8 mouse cellular contexts compared by ENCODE assay signal in the genomic region with DNA sequence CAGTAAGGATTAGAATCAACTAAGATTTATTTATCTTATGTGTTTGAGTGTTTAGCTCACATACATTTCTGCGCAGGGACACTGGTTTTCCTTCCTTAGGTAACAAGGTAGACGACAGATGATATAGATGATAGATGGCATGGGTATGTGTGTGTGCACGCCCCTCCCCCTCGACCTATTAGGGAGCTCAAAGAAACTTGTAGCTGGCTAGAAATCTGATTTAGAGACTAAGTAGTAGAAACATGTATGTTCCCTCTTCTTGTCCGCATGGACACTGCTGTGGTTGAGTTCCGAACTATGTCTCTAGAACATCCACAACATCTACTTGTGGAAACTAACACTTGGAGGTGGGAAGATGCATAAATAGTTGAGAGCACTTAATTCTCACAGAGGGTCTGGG. TPM values are rescaled to one million over a fixed set of nuclear protein-coding genes. Genes with fewer than 3 reads are reported as not detected.
DNase-seq lines count a peak whose midpoint lies in the region; ATAC-seq and TF ChIP-seq lines count a peak whose summit lies in the region.

No protein-coding gene starts in this region.

- TF ChIP-seq RAD21 in CH12.LX (IDR thresholded peaks at IDR 0.05; ENCODE audit: low read depth, low read length): no peak

- TF ChIP-seq EP300 in CH12.LX (IDR thresholded peaks at IDR 0.05; ENCODE audit: low read length): no peak
- no peak for TF ChIP-seq EP300 in liver, postnatal 0 days (IDR thresholded peaks at IDR 0.05; ENCODE audit: low read depth)

- H3K4me3 ChIP-seq in heart, embryonic 11.5 days (ENCODE audit: low read depth, low read length): peak overlapping the region; percentile 51
- peak overlapping the region; percentile 60 to 77 (median 66) for H3K4me3 ChIP-seq in CH12.LX (replicated peaks in 1 of 3; ENCODE audit: low read depth in 2 of 3, low read length in 2 of 3, poor library complexity in 1 of 3)
- H3K4me3 ChIP-seq in forebrain, embryonic 14.5 days (ENCODE audit: low read depth, low read length): peak overlapping the region; percentile 34
- peak overlapping the region; percentile 45 for H3K4me3 ChIP-seq in liver, postnatal 0 days (ENCODE audit: low read depth, low read length)

- DNase-seq in heart, postnatal 10 days: no peak
- no peak for DNase-seq in CH12.LX (ENCODE audit: extremely low read depth)
- no peak for DNase-seq in forebrain, embryonic 14.5 days (ENCODE audit: low spot score)
- DNase-seq in liver, postnatal 0 days: no peak
- DNase-seq in ovary, postnatal 14 days (ENCODE audit: low spot score): no peak
- DNase-seq in layer of hippocampus, adult 11-12 months (ENCODE audit: low spot score): no peak

- intact Hi-C loops in heart, postnatal 10 days (cut with DNase I): loop anchor here (2.0 to 5.0 kb wide), 4 partner anchors 45 to 500 kb away; no protein-coding TSS in a partner anchor

- no peaks in the 10 kb centered on the region for H3K27me3 ChIP-seq in heart, embryonic 11.5 days (ENCODE audit: control insufficient read depth, insufficient read depth, low read length)
- H3K27me3 ChIP-seq in CH12.LX (replicated peaks): no peaks in the 10 kb centered on the region
- H3K27me3 ChIP-seq in forebrain, embryonic 14.5 days (replicated peaks; ENCODE audit: control insufficient read depth, insufficient read depth, low read length): no peaks in the 10 kb centered on the region
- H3K27me3 ChIP-seq in liver, postnatal 0 days (ENCODE audit: insufficient read depth, low read length): no peaks in the 10 kb centered on the region; the same call in 1 of the 2 replicates

- no peaks in the 10 kb centered on the region for H3K79me2 ChIP-seq in CH12.LX (replicated peaks; ENCODE audit: control insufficient read depth, extremely low read depth, insufficient read depth, poor library complexity, severe bottlenecking)

- no peaks in the 10 kb centered on the region for H3K36me3 ChIP-seq in heart, embryonic 11.5 days (ENCODE audit: control insufficient read depth, insufficient read depth, low read length)
- H3K36me3 ChIP-seq in CH12.LX (replicated peaks in 1 of 2; ENCODE audit: control insufficient read depth in 1 of 2, insufficient read depth in 1 of 2, low read length in 1 of 2): no peaks in the 10 kb centered on the region
- H3K36me3 ChIP-seq in forebrain, embryonic 14.5 days (ENCODE audit: control insufficient read depth, insufficient read depth, low read length): no peaks in the 10 kb centered on the region
- no peaks in the 10 kb centered on the region for H3K36me3 ChIP-seq in liver, postnatal 0 days (replicated peaks; ENCODE audit: insufficient read depth, low read length)

- TF ChIP-seq POLR2A in CH12.LX (IDR thresholded peaks at IDR 0.05; ENCODE audit: low read depth, low read length): no peak

- TF ChIP-seq CTCF in CH12.LX (conservative IDR thresholded peaks at IDR 0.05 in 1 of 2, IDR thresholded peaks at IDR 0.05 in 1 of 2; ENCODE audit: low read depth in 2 of 2, low read length in 2 of 2): no peak
- TF ChIP-seq CTCF in liver, postnatal 0 days (IDR thresholded peaks at IDR 0.05; ENCODE audit: low read depth): no peak

- no peak for ATAC-seq in heart, embryonic 11.5 days (replicated peaks; ENCODE audit: insufficient number of reproducible peaks, low FRiP score, low TSS enrichment)
- ATAC-seq in forebrain, embryonic 14.5 days: no peak
- no peak for ATAC-seq in liver, postnatal 0 days
- ATAC-seq in megakaryocyte-erythroid progenitor cell, adult 5-6 weeks (replicated peaks; ENCODE audit: low FRiP score, low TSS enrichment, poor library complexity, severe bottlenecking): no peak

- WGBS in heart, embryonic 11.5 days (ENCODE audit: insufficient replicate concordance): 60% methylated on average over 6 of the region's 6 CpGs
- 71% methylated on average over 6 of the region's 6 CpGs for WGBS in forebrain, embryonic 14.5 days
- 51% methylated on average over 6 of the region's 6 CpGs for WGBS in liver, postnatal 0 days (ENCODE audit: insufficient replicate concordance)

- in situ Hi-C loops in CH12.LX (cut with MboI; ENCODE audit: low pct_ligation_motif_present, low pct_unique_long_range_greater_than_20kb, low sequenced_read_pairs): no loop called here

- H3K9ac ChIP-seq in heart, embryonic 11.5 days (ENCODE audit: low read depth, low read length): peak overlapping the region; percentile 70
- H3K9ac ChIP-seq in CH12.LX (ENCODE audit: insufficient read depth, low read depth): peak overlapping the region; percentile 56
- H3K9ac ChIP-seq in forebrain, embryonic 14.5 days (ENCODE audit: low read length): no peak overlapping the region
- peak overlapping the region; percentile 51; the same call in 1 of the 2 replicates for H3K9ac ChIP-seq in liver, postnatal 0 days (replicated peaks)

- H3K9me3 ChIP-seq in heart, embryonic 11.5 days (replicated peaks; ENCODE audit: control insufficient read depth, low read length): no peaks in the 10 kb centered on the region
- no peaks in the 10 kb centered on the region for H3K9me3 ChIP-seq in CH12.LX (replicated peaks; ENCODE audit: low read length)
- no peaks in the 10 kb centered on the region for H3K9me3 ChIP-seq in forebrain, embryonic 14.5 days (replicated peaks; ENCODE audit: control insufficient read depth, low read length)
- H3K9me3 ChIP-seq in liver, postnatal 0 days (ENCODE audit: low read length): no peaks in the 10 kb centered on the region

- H3K4me1 ChIP-seq in heart, embryonic 11.5 days (ENCODE audit: control insufficient read depth, insufficient read depth, low read length): no peaks in the 10 kb centered on the region
- H3K4me1 ChIP-seq in CH12.LX (ENCODE audit: control insufficient read depth in 1 of 2, insufficient read depth in 2 of 2): peaks cover 0 to 9% of the 10 kb centered on the region in 2 experiments; a peak in 3 of 4 replicates
- no peaks in the 10 kb centered on the region for H3K4me1 ChIP-seq in forebrain, embryonic 14.5 days (ENCODE audit: control insufficient read depth, insufficient read depth, low read length)
- H3K4me1 ChIP-seq in liver, postnatal 0 days (ENCODE audit: insufficient read depth): no peaks in the 10 kb centered on the region

- dilution Hi-C loops in CH12.LX (cut with MboI; ENCODE audit: extremely low pct_ligation_motif_present, extremely low pct_unique_long_range_greater_than_20kb, low sequenced_read_pairs): no loop called here

- no peak overlapping the region for H3K27ac ChIP-seq in heart, embryonic 11.5 days (ENCODE audit: low read depth, low read length)
- H3K27ac ChIP-seq in CH12.LX (ENCODE audit: insufficient read depth, low read depth): no peak overlapping the region
- no peak overlapping the region for H3K27ac ChIP-seq in forebrain, embryonic 14.5 days (ENCODE audit: low read depth, low read length)
- H3K27ac ChIP-seq in liver, postnatal 0 days (ENCODE audit: low read depth): no peak overlapping the region

- H3K4me2 ChIP-seq in heart, embryonic 11.5 days: peak overlapping the region; percentile 63
- H3K4me2 ChIP-seq in CH12.LX (ENCODE audit: insufficient read depth, low read depth, poor library complexity, severe bottlenecking): peak overlapping the region; percentile 71
- H3K4me2 ChIP-seq in forebrain, embryonic 14.5 days (ENCODE audit: low read length): peak overlapping the region; percentile 55
- peak overlapping the region; percentile 73 for H3K4me2 ChIP-seq in liver, postnatal 0 days (ENCODE audit: low read depth, low read length)

TF ChIP-seq in CH12.LX, 34 proteins besides CTCF, POLR2A, EP300 and RAD21:
- no peak for TF ChIP-seq ZKSCAN1 (IDR thresholded peaks at IDR 0.05; ENCODE audit: borderline replicate concordance, low read depth, low read length)
- TF ChIP-seq BHLHE40 (IDR thresholded peaks at IDR 0.05; ENCODE audit: low read depth, low read length): no peak
- no peak for TF ChIP-seq USF2 (conservative IDR thresholded peaks at IDR 0.05; ENCODE audit: low read depth, low read length)
- TF ChIP-seq USF1 (IDR thresholded peaks at IDR 0.05; ENCODE audit: low read depth, low read length): no peak
- TF ChIP-seq MYC (IDR thresholded peaks at IDR 0.05; ENCODE audit: low read depth, low read length): no peak
- no peak for TF ChIP-seq MXI1 (IDR thresholded peaks at IDR 0.05; ENCODE audit: low read depth, low read length)

RNA-seq across cellular contexts. Expression of a gene that starts 46.5 kb away (rescaled TPM):
- polyA plus RNA-seq in heart, embryonic 11.5 days (2014; fragmentation: Nextera tagmentation; extraction: Ambion mirVana): 0.33 and 0.48 TPM in 2 replicates
- total RNA-seq in heart, postnatal 10 days (2021): 1 to 10 TPM in 1 of 2 experiments, under 1 TPM in 1; 0.91 to 1.3 TPM
- total RNA-seq in CH12.LX (2012; rRNA removed) (0.42 and 0.81 TPM in 2 replicates), CH12.LX (2014; rRNA removed) (0.36 and 0.49 TPM in 2 replicates)
- 0.50 and 0.64 TPM in 2 replicates for polyA plus RNA-seq in CH12.LX (2012; ENCODE audit: insufficient read length, low read depth)
- 0.75 TPM in 2 replicates for polyA plus RNA-seq in forebrain, embryonic 14.5 days (2014; fragmentation: Nextera tagmentation; extraction: Ambion mirVana)
- 0.07 TPM in 1 of 2 replicates, not detected in the other for polyA plus RNA-seq in liver, postnatal 0 days (2015; fragmentation: Nextera tagmentation; extraction: Ambion mirVana)
- 0.22 and 0.48 TPM in 2 replicates for total RNA-seq in megakaryocyte-erythroid progenitor cell, adult 5-6 weeks (2014; fragmentation: Nextera tagmentation)
- 0.95 TPM in 1 of 2 replicates, not detected in the other for total RNA-seq in megakaryocyte-erythroid progenitor cell, adult 5-6 weeks (2017)
